In genomic region chr3:104816130-104816529, GRCm38 (mm10) we compare ENCODE assay signal across 21 mouse cellular contexts. TPM values are rescaled to one million over a fixed set of nuclear protein-coding genes. Genes with fewer than 3 reads are reported as not detected.
DNase-seq lines count a peak whose midpoint lies in the region; ATAC-seq and TF ChIP-seq lines count a peak whose summit lies in the region.
"Had no signal": no experiment of that assay in that cellular context is flagged by ENCODE, and none has a peak within 500 bp of the region (broad histone marks: within the 10 kb centered on the region; RNA-seq: fewer than 3 reads in every experiment).

No protein-coding gene starts in this region.

- H3K27me3 ChIP-seq in kidney, postnatal 0 days (ENCODE audit: insufficient read depth, low read length) = no peaks in the 10 kb centered on the region
- no peaks in the 10 kb centered on the region for H3K27me3 ChIP-seq in E14TG2a.4 (ENCODE audit: insufficient read depth, low read length)
- no peaks in the 10 kb centered on the region for H3K27me3 ChIP-seq in limb, embryonic 13.5 days
- H3K27me3 ChIP-seq: embryonic facial prominence, embryonic 12.5 days; stomach, embryonic 15.5 days had no signal

- in situ Hi-C loops in ES-E14 (cut with MboI; ENCODE audit: low sequenced_read_pairs in 2 of 2, unreplicated experiment in 2 of 2) = no loop called here

- H3K9me3 ChIP-seq in kidney, postnatal 0 days (replicated peaks; ENCODE audit: low read length) = no peaks in the 10 kb centered on the region
- H3K9me3 ChIP-seq in E14TG2a.4 (ENCODE audit: low read length) = no peaks in the 10 kb centered on the region
- no peaks in the 10 kb centered on the region for H3K9me3 ChIP-seq in ES-E14 (ENCODE audit: control insufficient read depth, insufficient read depth, low read depth, low read length)
- H3K9me3 ChIP-seq in limb, embryonic 13.5 days = no peaks in the 10 kb centered on the region
- H3K9me3 ChIP-seq: embryonic facial prominence, embryonic 12.5 days; forebrain, embryonic 10.5 days; midbrain, embryonic 10.5 days; stomach, embryonic 15.5 days had no signal

- ATAC-seq in kidney, postnatal 0 days (replicated peaks; ENCODE audit: low FRiP score, low read depth) = no peak
- ATAC-seq in limb, embryonic 13.5 days (ENCODE audit: low FRiP score, low read depth) = no peak
- ATAC-seq: hindbrain, postnatal 0 days had no signal

- TF ChIP-seq CTCF in kidney, postnatal 0 days (IDR thresholded peaks at IDR 0.05; ENCODE audit: low read depth) = no peak
- TF ChIP-seq CTCF in E14TG2a.4 (conservative IDR thresholded peaks at IDR 0.05; ENCODE audit: low read length) = no peak

- WGBS in kidney, postnatal 0 days = 96% methylated on average over 7 of the region's 7 CpGs
- WGBS in limb, embryonic 13.5 days = 92% methylated on average over 7 of the region's 7 CpGs

- intact Hi-C loops in gastrocnemius, postnatal 14 days (cut with DNase I; ENCODE audit: low total_unique reads) = no loop called here

- no peak overlapping the region for H3K4me3 ChIP-seq in kidney, postnatal 0 days (replicated peaks; ENCODE audit: low read depth, low read length)
- H3K4me3 ChIP-seq in E14TG2a.4 (replicated peaks; ENCODE audit: low read length) (peak overlapping the region; percentile 93), ES-E14 (ENCODE audit: insufficient read depth in 1 of 2, low read depth in 1 of 2, low read length in 2 of 2, poor library complexity in 1 of 2, severe bottlenecking in 1 of 2) (peak overlapping the region; percentile 77 to 91)
- no peak overlapping the region for H3K4me3 ChIP-seq in limb, embryonic 13.5 days

- no peaks in the 10 kb centered on the region for H3K36me3 ChIP-seq in kidney, postnatal 0 days (ENCODE audit: insufficient read depth, low read length)
- H3K36me3 ChIP-seq in E14TG2a.4 (ENCODE audit: insufficient read depth, low read length) = peaks cover 17% of the 10 kb centered on the region
- no peaks in the 10 kb centered on the region for H3K36me3 ChIP-seq in ES-E14 (ENCODE audit: control insufficient read depth, insufficient read depth, low read length, poor library complexity, severe bottlenecking)
- peaks cover 18% of the 10 kb centered on the region; the same call in 1 of the 2 replicates for H3K36me3 ChIP-seq in limb, embryonic 13.5 days
- H3K36me3 ChIP-seq: embryonic facial prominence, embryonic 12.5 days; stomach, embryonic 15.5 days had no signal

- H3K4me1 ChIP-seq in kidney, postnatal 0 days (replicated peaks; ENCODE audit: insufficient read depth, low read length) = peaks cover 17% of the 10 kb centered on the region
- H3K4me1 ChIP-seq in E14TG2a.4 (replicated peaks; ENCODE audit: low read depth, low read length) = peaks cover 78% of the 10 kb centered on the region
- peaks cover 16 to 24% of the 10 kb centered on the region in 2 experiments; a peak in 3 of 4 replicates for H3K4me1 ChIP-seq in ES-E14 (ENCODE audit: control insufficient read depth in 2 of 2, insufficient read depth in 2 of 2, low read length in 2 of 2, poor library complexity in 1 of 2)
- peaks cover 28% of the 10 kb centered on the region for H3K4me1 ChIP-seq in limb, embryonic 13.5 days

- no peak overlapping the region for H3K9ac ChIP-seq in kidney, postnatal 0 days (ENCODE audit: low read depth, low read length)
- H3K9ac ChIP-seq in ES-E14 (ENCODE audit: insufficient read depth, low read depth, low read length, poor library complexity, severe bottlenecking) = peak overlapping the region; percentile 70; the same call in 1 of the 2 replicates
- H3K9ac ChIP-seq in limb, embryonic 13.5 days = no peak overlapping the region
- H3K9ac ChIP-seq: stomach, embryonic 15.5 days had no signal

- no peak overlapping the region for H3K27ac ChIP-seq in kidney, postnatal 0 days
- peak overlapping the region; percentile 96 for H3K27ac ChIP-seq in ES-E14 (ENCODE audit: insufficient read depth, low read depth, low read length, poor library complexity, severe bottlenecking)
- H3K27ac ChIP-seq in limb, embryonic 13.5 days = no peak overlapping the region
- H3K27ac ChIP-seq: embryonic facial prominence, embryonic 12.5 days; forebrain, embryonic 10.5 days; hindbrain, postnatal 0 days; midbrain, embryonic 10.5 days had no signal

- peak overlapping the region; percentile 81; the same call in 1 of the 2 replicates for H3K4me2 ChIP-seq in kidney, postnatal 0 days (ENCODE audit: low read length)
- peak overlapping the region; percentile 79 for H3K4me2 ChIP-seq in limb, embryonic 13.5 days (replicated peaks)

- no peak for DNase-seq in kidney, postnatal 0 days (ENCODE audit: low spot score)
- no peak for DNase-seq in kidney, adult 18-20 months
- DNase-seq in ES-E14 (ENCODE audit: low read depth, low spot score) = no peak
- no peak for DNase-seq in urinary bladder, postnatal 4 days (ENCODE audit: low spot score in 2 of 2)
- DNase-seq in layer of hippocampus, adult 9-11 months = no peak
- DNase-seq in gastrocnemius, postnatal 14 days = no peak
- DNase-seq: cerebellum, adult 11-12 months; cerebellum, postnatal 36 days; heart, postnatal 4 days; lung, postnatal 36 days; right cerebral cortex, adult 18-20 months; thymus, postnatal 4 days had no signal

TF ChIP-seq in ES-E14, 5 proteins besides CTCF, POLR2A, EP300 and RAD21:
- no peak for TF ChIP-seq ZNF384 (IDR thresholded peaks at IDR 0.05; ENCODE audit: low read depth, low read length)
- no peak for TF ChIP-seq CHD2 (IDR thresholded peaks at IDR 0.05; ENCODE audit: low read depth, low read length)

RNA-seq across cellular contexts. Expression of gene Mov10, which starts 2.2 kb away (rescaled TPM):
- 38.4 and 42.6 TPM in 2 replicates for polyA plus RNA-seq in kidney, postnatal 0 days (2015; fragmentation: Nextera tagmentation; extraction: Ambion mirVana)
- 37.5 and 55.5 TPM in 2 replicates for total RNA-seq in ES-E14 (2012; rRNA removed)
- 71.7 and 74.9 TPM in 2 replicates for polyA plus RNA-seq in limb, embryonic 13.5 days (2015; fragmentation: Nextera tagmentation; extraction: Ambion mirVana)
- 1 to 10 TPM; 3.0 to 4.8 TPM for total RNA-seq in gastrocnemius, postnatal 14 days (2021)

RNA-seq across cellular contexts. Expression of gene Rhoc, which starts 28.0 kb away (rescaled TPM):
- 119 and 128 TPM in 2 replicates for polyA plus RNA-seq in kidney, postnatal 0 days (2015; fragmentation: Nextera tagmentation; extraction: Ambion mirVana)
- 70.9 and 99.9 TPM in 2 replicates for total RNA-seq in ES-E14 (2012; rRNA removed)
- 196 and 197 TPM in 2 replicates for polyA plus RNA-seq in limb, embryonic 13.5 days (2015; fragmentation: Nextera tagmentation; extraction: Ambion mirVana)
- total RNA-seq in gastrocnemius, postnatal 14 days (2021) = 10 to 100 TPM; 59.8 to 78.3 TPM

RNA-seq across cellular contexts. Expression of gene Fam19a3, which starts 34.5 kb away (rescaled TPM):
- 0.07 and 0.10 TPM in 2 replicates for polyA plus RNA-seq in kidney, postnatal 0 days (2015; fragmentation: Nextera tagmentation; extraction: Ambion mirVana)
- total RNA-seq in ES-E14 (2012; rRNA removed) = 0.13 and 0.16 TPM in 2 replicates
- polyA plus RNA-seq in limb, embryonic 13.5 days (2015; fragmentation: Nextera tagmentation; extraction: Ambion mirVana) = 0.23 and 0.26 TPM in 2 replicates
- total RNA-seq in gastrocnemius, postnatal 14 days (2021) = 1 to 10 TPM; 3.2 to 4.0 TPM
- total RNA-seq: neutrophil, adult 5-6 weeks had no signal
- polyA plus RNA-seq: forebrain, embryonic 10.5 days; hindbrain, postnatal 0 days; myocyte had no signal

RNA-seq across cellular contexts. Expression of gene Ppm1j, which starts 35.3 kb away (rescaled TPM):
- 4.8 and 7.7 TPM in 2 replicates for polyA plus RNA-seq in kidney, postnatal 0 days (2015; fragmentation: Nextera tagmentation; extraction: Ambion mirVana)
- 25.7 and 49.6 TPM in 2 replicates for total RNA-seq in ES-E14 (2012; rRNA removed)
- 2.8 and 3.4 TPM in 2 replicates for polyA plus RNA-seq in limb, embryonic 13.5 days (2015; fragmentation: Nextera tagmentation; extraction: Ambion mirVana)
- 10 to 100 TPM; 34.7 to 37.9 TPM for total RNA-seq in gastrocnemius, postnatal 14 days (2021)
- total RNA-seq: neutrophil, adult 5-6 weeks had no signal

RNA-seq across cellular contexts. Expression of gene St7l, which starts 47.7 kb away (rescaled TPM):
- 30.9 and 34.2 TPM in 2 replicates for polyA plus RNA-seq in kidney, postnatal 0 days (2015; fragmentation: Nextera tagmentation; extraction: Ambion mirVana)
- total RNA-seq in ES-E14 (2012; rRNA removed) = 14.3 and 16.1 TPM in 2 replicates
- 40.1 and 41.0 TPM in 2 replicates for polyA plus RNA-seq in limb, embryonic 13.5 days (2015; fragmentation: Nextera tagmentation; extraction: Ambion mirVana)
- 10 to 100 TPM; 14.0 to 17.3 TPM for total RNA-seq in gastrocnemius, postnatal 14 days (2021)

Comparison
In these comparisons a context has a peak if more than half of its experiments do, and no peak if none do; other contexts are left out.
1. H3K4me3 ChIP-seq: peak in E14TG2a.4 (single experiment) and ES-E14 (2 of 2); none in kidney, postnatal 0 days (single experiment) and limb, embryonic 13.5 days (single experiment).